Mouse (Mus musculus) frontal cortex, postnatal 10 days (tissue): ENCODE data around the gene Gm10837.

ENCODE experiments used
- DNase-seq, 2 experiments: peaks; one replicate each; pipeline ENCODE4 v3.0.0; 2022; ENCODE audit warnings: low spot score in 2 of 2, mixed read lengths in 1 of 2

Gm10837 gene

GRCm38 (mm10) chr14:122479461-122480109, 10.8 kb upstream of the Gm10837 start:
- DNase-seq, result no peak

DNA sequence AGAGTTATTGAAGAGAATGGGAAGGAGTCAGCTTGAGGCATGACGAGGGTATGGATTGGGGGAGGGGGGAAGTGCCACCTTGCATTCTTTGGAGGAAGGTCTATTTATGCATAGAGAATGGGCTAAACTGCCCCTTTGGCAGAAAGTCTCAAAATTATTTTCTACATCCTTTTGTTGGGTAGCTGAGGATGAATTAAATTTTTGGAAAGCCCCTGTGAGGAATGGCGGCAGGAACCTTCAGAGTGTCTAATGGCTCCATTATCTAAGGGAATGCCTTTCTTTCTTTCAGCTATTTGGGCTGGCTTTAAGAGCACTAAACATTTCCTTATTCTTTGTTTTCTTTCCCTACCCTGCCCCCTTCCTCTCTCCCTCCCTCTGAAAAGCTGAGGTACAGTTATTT, 10.0 kb upstream of the Gm10837 start:
- DNase-seq, result no peak

DNA sequence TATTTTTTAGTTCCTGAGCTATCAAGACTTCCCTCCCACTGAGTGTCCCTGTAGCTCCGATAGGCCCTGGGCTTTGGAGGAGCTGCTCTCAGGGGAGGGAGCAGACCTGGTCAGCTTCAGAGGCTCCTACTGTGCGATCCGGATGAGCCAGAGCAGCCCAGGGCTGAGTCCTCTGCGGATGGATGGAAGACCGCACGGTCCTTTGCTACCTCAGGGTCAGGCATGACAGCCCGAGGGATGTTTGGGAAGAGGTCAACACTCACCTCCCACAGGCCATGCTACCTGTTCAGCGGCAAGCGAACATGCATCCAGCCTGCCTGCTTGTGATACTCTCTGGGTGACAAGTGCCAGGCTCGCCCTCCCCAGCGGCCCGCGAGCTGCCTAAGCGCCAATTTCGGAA, 9.2 kb upstream of the Gm10837 start:
- DNase-seq, result no peak

DNA sequence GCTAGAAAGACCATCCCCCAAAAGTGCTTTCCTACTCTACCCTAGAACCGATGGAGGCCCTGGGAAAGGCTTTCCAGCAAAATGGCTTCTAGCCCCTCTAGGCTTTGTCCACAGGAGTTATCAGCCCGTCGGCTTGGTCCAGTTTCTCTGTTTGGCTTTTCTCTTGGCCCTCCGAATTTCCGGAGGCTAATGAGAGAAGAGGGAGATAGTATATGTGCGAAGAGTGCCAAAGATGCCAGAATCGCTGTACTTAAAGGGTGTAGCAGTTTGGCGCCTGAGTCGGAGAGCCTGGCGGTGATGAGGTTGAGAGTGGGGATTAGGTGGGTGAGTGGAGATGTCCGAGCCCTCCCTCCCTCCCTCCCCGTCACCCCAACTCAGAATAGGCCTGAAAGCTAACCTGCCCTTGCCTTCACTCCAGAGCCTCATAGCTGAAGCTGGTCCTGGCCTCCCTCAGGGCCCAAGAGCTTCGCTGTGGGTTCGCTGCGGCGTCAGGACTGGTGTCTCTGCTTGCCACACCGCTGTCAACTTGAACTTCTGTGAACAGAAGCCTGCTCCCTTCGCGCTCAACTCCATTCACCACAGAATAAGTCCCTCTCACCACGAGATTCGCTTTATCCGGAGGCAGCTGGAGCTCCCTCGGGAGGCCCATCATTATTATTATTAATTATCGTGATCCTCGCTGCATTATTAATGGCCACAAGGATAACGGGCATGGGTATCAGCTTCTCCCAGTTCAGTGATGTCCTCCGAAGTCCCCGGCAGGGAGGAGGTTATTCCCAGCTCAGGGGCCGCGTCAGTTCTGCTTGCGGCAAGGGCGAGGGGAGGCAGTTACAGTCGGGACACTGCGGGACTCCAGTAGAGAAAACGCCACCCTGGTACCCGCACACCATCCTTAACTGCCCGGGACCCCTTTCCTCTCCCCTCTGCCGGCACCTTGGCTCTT, 8.0 kb upstream of the Gm10837 start:
- no peak for DNase-seq

- no peak for DNase-seq
These were observed 7.4 kb upstream of the Gm10837 start for GRCm38 (mm10) chr14:122483024-122483385.

GRCm38 (mm10) chr14:122483556-122484421, 6.6 kb upstream of the Gm10837 start:
- no peak for DNase-seq

DNA sequence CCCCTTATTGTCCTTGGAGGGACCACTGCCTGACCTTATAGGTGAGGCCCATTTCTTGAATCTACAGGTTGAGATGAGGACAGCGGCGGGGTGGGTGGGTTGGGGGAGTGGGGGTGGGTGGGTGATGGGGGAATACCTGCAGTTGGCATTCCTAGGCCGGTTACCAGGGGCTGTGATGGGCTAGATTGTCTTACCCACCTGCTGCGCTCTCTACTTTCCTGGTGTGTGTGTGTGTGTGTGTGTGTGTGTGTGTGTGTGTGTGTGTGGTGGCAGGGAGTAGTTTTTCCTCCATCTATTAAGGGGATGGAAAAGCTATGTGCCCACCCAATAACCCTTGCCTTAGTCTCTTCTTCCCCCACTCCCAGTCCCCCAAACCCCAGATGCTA, 5.9 kb upstream of the Gm10837 start:
- DNase-seq, result no peak

DNA sequence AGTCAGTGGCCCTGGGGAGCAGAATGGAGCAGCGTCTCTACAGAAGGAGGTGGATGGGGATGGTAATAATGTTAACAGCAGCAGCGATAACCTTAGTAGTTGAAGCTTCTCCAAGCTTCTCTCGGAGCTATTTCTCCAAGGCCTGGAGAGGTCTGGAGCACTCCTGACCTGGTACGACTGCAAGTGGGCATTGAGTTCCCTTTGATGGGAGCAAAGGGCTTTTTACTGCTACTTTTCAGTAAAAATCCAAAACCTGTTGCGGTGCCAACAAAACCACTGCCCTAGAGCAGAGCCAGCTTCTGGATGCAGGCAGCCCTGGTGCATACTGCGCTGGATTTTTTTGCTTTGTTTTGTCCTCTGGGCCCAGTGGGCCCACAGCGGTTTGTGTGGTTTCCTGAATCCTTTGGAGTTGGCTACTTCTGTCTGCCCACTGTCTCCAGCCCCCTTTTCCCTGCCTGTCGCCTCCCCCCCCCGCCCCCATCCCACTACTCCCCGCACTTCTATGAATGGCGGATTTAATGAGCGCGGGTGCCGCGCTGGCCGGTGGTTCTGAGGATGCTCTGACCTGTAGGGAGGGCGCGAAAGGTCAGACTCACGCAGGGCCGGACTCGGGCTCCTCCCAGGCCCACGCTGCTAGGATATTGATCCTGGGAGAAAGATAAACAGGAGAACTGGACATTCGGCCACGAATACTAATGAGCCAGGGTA, 5.4 kb upstream of the Gm10837 start:
- no peak for DNase-seq

GRCm38 (mm10) chr14:122485635-122486181, 4.7 kb upstream of the Gm10837 start:
- no peak for DNase-seq

DNA sequence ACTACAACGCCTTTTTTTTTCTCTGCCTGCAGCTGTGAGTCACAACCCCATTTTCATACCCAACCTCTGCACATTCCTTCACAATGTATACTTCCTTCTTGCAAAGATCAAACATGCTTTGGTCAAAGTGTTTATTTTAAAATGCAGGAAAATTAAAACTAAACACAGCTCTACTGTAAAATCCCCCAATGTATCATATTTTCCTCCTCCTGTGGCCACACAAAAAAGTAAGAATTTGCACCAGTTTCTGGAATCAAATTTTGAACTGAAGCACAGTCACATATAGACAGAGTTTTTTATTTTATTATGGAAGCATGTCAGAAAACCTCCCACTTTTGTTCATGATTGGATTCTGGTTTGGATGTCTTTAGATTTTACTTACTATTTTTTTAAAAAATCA, 3.8 kb upstream of the Gm10837 start:
- no peak for DNase-seq

DNA sequence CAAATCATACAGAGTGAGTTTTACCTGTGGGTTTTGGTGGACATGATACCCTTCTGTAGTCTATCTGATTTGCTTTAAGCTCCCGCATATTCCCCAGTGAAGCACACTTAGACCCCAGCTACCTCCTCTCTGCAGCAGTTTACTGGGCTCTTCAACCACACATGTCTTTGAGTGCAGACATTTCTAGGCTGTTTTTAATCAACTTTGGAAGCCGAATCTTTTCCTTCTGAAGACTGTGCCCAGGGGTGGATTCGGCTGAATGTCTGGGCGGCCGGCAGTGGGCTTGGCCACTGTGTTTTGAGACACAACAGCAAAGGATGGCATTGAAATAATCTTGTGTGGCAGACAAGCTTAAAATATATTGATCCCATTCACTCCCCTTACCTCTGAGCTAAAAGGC, 3.0 kb upstream of the Gm10837 start:
- DNase-seq, result no peak

GRCm38 (mm10) chr14:122489041-122489440, 1.3 kb upstream of the Gm10837 start:
- no peak for DNase-seq

DNA sequence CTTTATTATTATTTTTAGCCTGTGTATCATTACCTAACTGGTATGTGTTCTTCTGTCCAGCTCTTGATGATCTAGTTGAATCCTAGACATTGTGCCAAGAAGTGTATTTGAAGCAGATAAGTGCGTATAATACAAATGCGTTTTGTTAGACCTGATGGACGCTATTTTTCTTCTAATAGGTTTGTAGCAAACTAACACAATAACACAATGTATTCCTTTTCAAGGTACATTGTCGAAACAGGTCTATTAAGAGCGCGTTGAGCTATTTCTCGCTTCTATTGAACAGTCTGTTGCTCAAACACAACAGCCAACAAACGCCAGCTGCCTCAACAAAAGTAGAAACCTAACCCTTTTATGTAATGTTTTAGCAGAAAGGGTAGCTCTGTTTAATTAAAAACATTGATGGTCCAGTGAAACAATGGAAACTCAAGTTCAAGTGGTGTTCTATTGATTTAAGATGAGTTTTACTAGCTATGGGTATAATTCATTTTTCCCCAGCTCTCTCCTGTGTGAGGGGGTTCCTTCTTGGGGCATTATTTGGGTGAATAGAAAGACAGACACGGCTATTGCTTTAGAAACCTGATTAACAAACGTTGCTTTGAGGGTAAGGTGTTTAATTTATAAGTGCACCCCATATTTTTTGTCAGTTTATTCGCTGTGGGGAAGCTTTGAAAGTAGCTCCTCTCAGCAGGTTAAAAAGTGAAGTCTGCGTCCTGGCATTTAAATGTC, 536 bp upstream of the Gm10837 start:
- DNase-seq, result no peak

DNA sequence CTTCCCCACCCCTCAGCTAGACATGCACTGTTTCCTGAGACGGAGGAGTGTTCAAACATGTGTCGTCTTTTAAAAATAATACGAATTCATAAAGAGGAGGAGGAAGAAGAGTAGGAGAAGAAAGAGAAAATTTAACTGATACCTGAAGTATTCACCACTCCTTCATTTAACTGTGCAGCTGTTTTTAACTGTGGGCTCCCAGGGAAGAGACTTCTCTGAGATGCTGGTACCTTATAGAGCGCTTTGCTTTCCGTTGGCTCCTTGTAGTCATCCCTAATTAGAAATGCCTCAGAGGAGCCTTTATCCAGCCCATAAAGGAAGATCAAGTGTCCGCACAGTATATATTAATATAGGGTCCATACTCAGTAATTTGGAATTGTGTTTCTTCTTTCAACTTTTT, 1.1 kb downstream of the Gm10837 start:
- DNase-seq, result no peak

DNA sequence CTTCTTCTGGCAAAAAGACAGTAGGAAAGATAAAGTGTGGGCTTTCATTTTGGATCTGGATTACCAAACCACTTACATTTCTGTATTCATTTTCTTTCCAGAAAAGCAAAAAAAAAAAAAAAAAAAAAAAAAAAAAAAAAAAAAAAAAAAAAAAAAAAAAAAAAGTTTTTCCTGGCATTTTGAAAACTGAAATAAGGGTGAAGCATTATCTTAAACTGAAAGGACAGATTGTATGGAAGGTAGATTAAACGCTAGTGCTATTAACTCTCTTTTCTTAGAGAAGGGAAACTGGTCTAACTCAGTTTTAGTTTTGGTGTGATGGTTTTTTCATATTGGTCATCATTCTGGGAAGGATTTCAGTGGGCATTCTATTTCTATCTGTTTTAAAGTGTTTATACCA, 1.6 kb downstream of the Gm10837 start:
- DNase-seq, result no peak

DNA sequence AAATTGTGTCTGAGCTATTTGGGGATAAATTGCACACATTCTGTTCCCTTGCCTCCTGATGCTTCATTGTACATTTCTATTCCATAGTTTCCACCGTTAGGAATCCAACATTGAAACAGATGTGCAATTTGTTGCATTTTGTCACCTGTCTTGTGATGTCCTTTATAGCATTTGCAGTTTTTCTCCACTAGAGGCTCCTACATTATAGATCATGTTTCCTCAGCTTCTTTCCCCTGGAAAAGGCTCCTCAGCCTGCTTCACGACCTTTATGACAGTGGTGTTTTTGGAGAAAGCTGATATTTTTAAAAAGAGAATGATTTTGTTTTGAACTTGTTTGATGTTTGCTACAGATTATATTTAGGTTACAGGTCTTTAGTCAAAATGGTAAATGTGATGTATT, 18.7 kb downstream of the Gm10837 start:
- DNase-seq, result no peak

DNA sequence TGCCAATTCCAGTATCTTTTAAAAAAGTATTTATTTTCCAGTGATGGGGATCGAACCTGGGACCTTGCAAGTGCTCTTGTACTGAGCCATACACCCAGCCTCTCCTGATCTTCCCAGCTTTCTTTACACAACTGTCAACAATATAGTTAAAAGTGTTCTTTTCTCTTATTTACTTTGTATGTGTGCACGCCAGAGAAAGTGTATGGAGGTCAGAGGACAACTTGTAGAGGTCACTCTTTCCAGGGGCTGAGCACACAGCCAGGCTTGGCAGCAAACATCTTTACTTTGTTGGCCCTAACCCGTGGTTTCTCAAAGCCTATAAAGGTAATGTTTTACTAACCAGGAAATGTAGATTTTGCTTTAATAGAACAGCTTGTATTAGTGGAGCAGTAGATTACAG, 21.1 kb downstream of the Gm10837 start:
- DNase-seq, result no peak

DNA sequence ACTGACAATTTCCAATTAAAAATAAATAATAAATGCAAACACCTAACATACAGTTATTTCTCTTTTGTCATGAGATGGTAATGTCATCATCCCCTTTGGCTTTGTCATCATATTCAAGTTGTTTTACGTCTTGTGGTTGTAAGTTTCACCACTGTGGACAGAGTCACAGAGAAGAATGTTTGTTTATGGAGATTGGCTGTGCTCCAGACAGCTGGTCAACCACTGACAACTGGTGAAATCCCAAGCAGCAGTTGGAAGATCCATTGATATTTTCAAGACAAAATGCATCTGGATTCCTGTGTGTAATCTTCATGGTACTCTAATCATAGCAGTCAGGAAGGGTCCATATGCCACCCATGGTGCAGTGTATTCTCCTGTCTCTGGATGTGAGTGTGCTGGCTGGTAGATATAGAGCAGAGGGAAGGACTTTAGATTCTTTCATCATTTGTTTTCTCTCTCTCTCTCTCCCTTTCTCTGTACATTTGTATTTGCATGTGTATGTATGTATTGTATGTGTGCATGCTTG, 23.2 kb downstream of the Gm10837 start:
- no peak for DNase-seq

DNA sequence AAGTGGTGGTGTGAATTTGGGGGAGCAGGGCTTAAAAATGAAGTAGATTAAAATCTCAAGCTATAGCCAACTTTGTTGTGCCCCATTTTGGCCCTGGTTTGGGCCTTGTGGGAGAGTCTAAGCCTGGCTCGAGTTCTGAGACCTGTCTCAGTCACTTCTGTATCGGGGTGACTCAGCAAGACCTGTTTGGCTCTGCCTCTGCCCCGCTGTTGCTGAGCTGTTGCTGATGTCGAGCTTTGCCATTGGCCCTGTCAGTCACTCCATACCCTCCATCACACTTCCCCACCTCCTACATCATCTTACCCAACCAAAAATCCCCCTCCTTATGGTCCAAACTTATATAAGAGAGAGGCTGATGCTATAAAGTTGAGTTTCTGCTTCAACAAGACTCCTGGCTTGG, 38.1 kb downstream of the Gm10837 start:
- DNase-seq, result no peak
